Mouse (Mus musculus) intestine, embryonic 16.5 days (tissue): ENCODE results near the gene Fignl2. TPM values are rescaled to one million over a fixed set of nuclear protein-coding genes. Genes with fewer than 3 reads are reported as not detected.
"Not testable (repeated sequence)": the region's sequence is repeated elsewhere in the genome, so short reads cannot be mapped to it uniquely, and the experiment has no call there.

Experiments
- ATAC-seq: fragments of 200-750 bp; cut with Nextera tagmentation; 2 replicates; pipeline ENCODE4 v1.8.0; 2017; ENCODE audit warnings: moderate TSS enrichment, moderate library complexity
- H3K27ac ChIP-seq: fragments of 300-500 bp; sonication (generic); 2 replicates; pipeline ENCODE4 v1.5.1; 2014; ENCODE audit warnings: mild to moderate bottlenecking, low read length
- H3K27me3 ChIP-seq: fragments of 300-500 bp; sonication (generic); replicated peaks from 2 replicates; pipeline ENCODE4 v1.6.1; 2014; ENCODE audit warnings: low read length, control low read depth, mixed read lengths; ENCODE audit not compliant: control insufficient read depth, insufficient read depth
- H3K36me3 ChIP-seq: fragments of 300-500 bp; sonication (generic); 2 replicates; pipeline ENCODE4 v1.6.1; 2014; ENCODE audit warnings: low read length, control low read depth; ENCODE audit not compliant: control insufficient read depth, insufficient read depth
- H3K4me1 ChIP-seq: fragments of 300-500 bp; sonication (generic); 2 replicates; pipeline ENCODE4 v1.6.1; 2014; ENCODE audit warnings: low read length, control low read depth, mixed read lengths; ENCODE audit not compliant: control insufficient read depth, insufficient read depth
- H3K4me2 ChIP-seq: fragments of 300-500 bp; sonication (generic); 2 replicates; pipeline ENCODE4 v1.6.1; 2014; ENCODE audit warnings: low read depth, low read length, control low read depth
- H3K4me3 ChIP-seq: fragments of 300-500 bp; sonication (generic); 2 replicates; pipeline ENCODE4 v1.5.1; 2014; ENCODE audit warnings: mild to moderate bottlenecking, low read length
- H3K9ac ChIP-seq: fragments of 300-500 bp; sonication (generic); 2 replicates; pipeline ENCODE4 v1.6.1; 2014; ENCODE audit warnings: low read depth, low read length
- H3K9me3 ChIP-seq: fragments of 300-500 bp; sonication (generic); 2 replicates; pipeline ENCODE4 v1.6.1; 2016; ENCODE audit warnings: low read length, control low read depth; ENCODE audit not compliant: control insufficient read depth
- WGBS: fragments of 180-500 bp; shearing (Covaris S2); extraction: QIAGEN DNeasy Blood & Tissue Kit; methylation state at CpG from one replicate; pipeline ENCODE4 v1.1.7; 2014; 5-methylcytosine and 5-hydroxymethylcytosine counted together
- polyA plus RNA-seq: library from polyadenylated mRNA; unstranded; fragments of >200 nt; fragmentation: Nextera tagmentation; extraction: Ambion mirVana; gene quantifications from 2 replicates; pipeline ENCODE4 v1.2.1, GENCODE M21; 2015

Gene Fignl2
- polyA plus RNA-seq, 1 experiment from 2014 or later = 0.12 TPM

- not testable (repeated sequence) for H3K27me3 ChIP-seq, H3K4me1 ChIP-seq, H3K4me3 ChIP-seq, H3K9me3 ChIP-seq, H3K27ac ChIP-seq, H3K36me3 ChIP-seq, H3K9ac ChIP-seq, H3K4me2 ChIP-seq
- 0 out of 2 replicates have a peak, but pooled peaks have one; percentile 9 for ATAC-seq
- 86% methylated on average over 2 of the region's 2 CpGs for WGBS
Measured at GRCm38 (mm10) chr15:101113778-101114177, 35.4 kb upstream of the Fignl2 start.

GRCm38 (mm10) chr15:101113176-101113575 is 34.8 kb upstream of the Fignl2 start:
- 52% methylated on average over 8 of the region's 8 CpGs for WGBS
- Histone ChIP-seq H3K9ac (0 out of 2 replicates have a peak overlapping the region, but pooled peaks have one; percentile 21), H3K27ac (peak overlapping the region; percentile 23; the same call in 1 of the 2 replicates), H3K4me3 (no peak overlapping the region), H3K4me2 (no peak overlapping the region), H3K36me3 (no peaks in the 10 kb centered on the region), H3K4me1 (peaks cover 6% of the 10 kb centered on the region; the same call in 1 of the 2 replicates), H3K9me3 (peaks cover 4% of the 10 kb centered on the region; the same call in 1 of the 2 replicates), H3K27me3 (no peaks in the 10 kb centered on the region)
- ATAC-seq = peak; percentile 66

- no peak for ATAC-seq
- 90% methylated on average over 5 of the region's 5 CpGs for WGBS
- H3K4me3 ChIP-seq = no peak overlapping the region
- 0 out of 2 replicates have a peak, but pooled peaks cover 2% of the 10 kb centered on the region for H3K4me1 ChIP-seq
- H3K4me2 ChIP-seq = no peak overlapping the region
- no peaks in the 10 kb centered on the region for H3K9me3 ChIP-seq
- no peaks in the 10 kb centered on the region for H3K27me3 ChIP-seq
- no peak overlapping the region for H3K9ac ChIP-seq
- no peaks in the 10 kb centered on the region for H3K36me3 ChIP-seq
- no peak overlapping the region for H3K27ac ChIP-seq
Measured at GRCm38 (mm10) chr15:101107906-101108671, 29.7 kb upstream of the Fignl2 start.

DNA sequence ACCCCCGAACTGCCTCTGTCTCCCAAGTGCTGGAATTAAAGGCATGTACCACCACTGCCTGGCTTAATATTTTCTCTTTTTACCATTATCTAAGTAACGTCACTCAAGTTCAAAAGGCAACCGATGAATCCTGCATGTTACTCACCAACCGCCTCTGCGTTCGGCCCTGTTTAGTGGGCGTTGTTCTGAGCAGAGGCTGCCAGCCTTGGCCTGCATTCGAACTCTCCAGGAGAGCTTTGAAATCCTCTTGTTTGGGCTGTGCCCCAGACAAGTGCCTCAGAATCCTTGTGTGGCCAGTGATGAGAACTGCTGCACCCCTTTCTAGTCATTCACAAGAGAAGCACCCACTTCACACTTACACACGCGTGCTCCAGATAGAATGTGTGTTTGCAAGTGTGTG is 27.6 kb upstream of the Fignl2 start:
- Histone ChIP-seq H3K27me3 (no peaks in the 10 kb centered on the region), H3K9ac (no peak overlapping the region), H3K4me3 (no peak overlapping the region), H3K4me1 (no peaks in the 10 kb centered on the region), H3K9me3 (no peaks in the 10 kb centered on the region), H3K27ac (no peak overlapping the region), H3K36me3 (no peaks in the 10 kb centered on the region), H3K4me2 (0 out of 2 replicates have a peak overlapping the region, but pooled peaks have one; percentile 46)
- WGBS = 82% methylated on average over 10 of the region's 10 CpGs
- ATAC-seq = no peak

- no peaks in the 10 kb centered on the region for H3K36me3 ChIP-seq
- peak overlapping the region; percentile 46 for H3K4me2 ChIP-seq
- 16% methylated on average over 12 of the region's 12 CpGs for WGBS
- no peak overlapping the region for H3K9ac ChIP-seq
- H3K27ac ChIP-seq = no peak overlapping the region
- no peak overlapping the region for H3K4me3 ChIP-seq
- no peaks in the 10 kb centered on the region for H3K9me3 ChIP-seq
- peak; percentile 73 for ATAC-seq
- H3K27me3 ChIP-seq = no peaks in the 10 kb centered on the region
- H3K4me1 ChIP-seq = no peaks in the 10 kb centered on the region
Measured at GRCm38 (mm10) chr15:101105496-101105994, 27.2 kb upstream of the Fignl2 start.

DNA sequence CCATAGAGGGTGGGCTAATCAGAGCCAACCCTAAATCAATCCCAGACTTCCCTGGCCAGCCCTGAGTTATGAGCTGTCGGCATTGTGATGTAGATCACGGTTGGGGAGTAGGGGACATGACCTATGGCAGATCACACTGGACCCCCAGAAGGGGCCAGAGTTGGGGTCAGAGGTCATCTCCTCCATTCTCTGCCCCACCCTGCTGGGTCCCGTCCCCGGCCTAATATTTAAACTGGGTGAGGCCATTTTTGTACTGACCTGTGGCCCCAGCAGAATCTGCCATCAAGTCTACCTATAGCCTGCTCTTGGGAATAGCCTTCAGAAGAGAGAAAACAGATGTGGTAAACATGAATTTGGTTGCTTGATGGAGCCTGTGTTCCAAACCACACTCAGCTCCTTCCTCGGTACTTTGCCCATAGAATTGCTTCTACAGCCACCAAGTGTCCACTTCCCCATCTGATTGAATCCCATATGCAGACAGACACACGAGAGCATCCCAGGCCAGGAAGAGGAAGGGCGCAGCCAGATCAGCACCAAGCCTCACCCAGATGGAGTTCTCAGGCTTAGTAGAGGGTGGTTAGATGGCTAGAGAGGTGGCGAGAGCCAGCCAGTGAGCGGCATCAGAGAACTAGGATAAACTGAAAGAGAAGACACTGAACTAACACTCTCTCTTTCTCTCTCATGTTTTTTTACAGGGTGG is 25.4 kb upstream of the Fignl2 start:
- Histone ChIP-seq H3K4me3 (no peak overlapping the region), H3K4me1 (0 out of 2 replicates have a peak, but pooled peaks cover under 1% of the 10 kb centered on the region), H3K27me3 (no peaks in the 10 kb centered on the region; the same call in 1 of the 2 replicates), H3K9ac (no peak overlapping the region), H3K27ac (no peak overlapping the region), H3K36me3 (no peaks in the 10 kb centered on the region), H3K4me2 (no peak overlapping the region), H3K9me3 (no peaks in the 10 kb centered on the region)
- ATAC-seq = no peak
- WGBS = 74% methylated on average over 9 of the region's 9 CpGs

GRCm38 (mm10) chr15:101100996-101101395 is 22.6 kb upstream of the Fignl2 start:
- peaks cover 9% of the 10 kb centered on the region; the same call in 1 of the 2 replicates for H3K4me1 ChIP-seq
- WGBS = 80% methylated on average over 3 of the region's 3 CpGs

GRCm38 (mm10) chr15:101097985-101098651 is 19.8 kb upstream of the Fignl2 start:
- H3K9ac ChIP-seq = peak overlapping the region; percentile 54

More at GRCm38 (mm10) chr15:101100996-101101395, 22.6 kb upstream of the Fignl2 start:
- no peak overlapping the region for H3K4me2 ChIP-seq
- no peak overlapping the region for H3K27ac ChIP-seq
- no peak overlapping the region for H3K9ac ChIP-seq
- no peak for ATAC-seq
- H3K9me3 ChIP-seq = no peaks in the 10 kb centered on the region
- H3K36me3 ChIP-seq = no peaks in the 10 kb centered on the region
- no peaks in the 10 kb centered on the region; the same call in 1 of the 2 replicates for H3K27me3 ChIP-seq
- no peak overlapping the region for H3K4me3 ChIP-seq

GRCm38 (mm10) chr15:101095392-101095791 is 17.0 kb upstream of the Fignl2 start:
- H3K4me3 ChIP-seq = no peak overlapping the region
- H3K9ac ChIP-seq = no peak overlapping the region
- no peak overlapping the region for H3K27ac ChIP-seq
- H3K36me3 ChIP-seq = no peaks in the 10 kb centered on the region
- H3K9me3 ChIP-seq = no peaks in the 10 kb centered on the region
- peaks cover 20% of the 10 kb centered on the region for H3K4me1 ChIP-seq
- no peak overlapping the region for H3K4me2 ChIP-seq
- ATAC-seq = no peak
- H3K27me3 ChIP-seq = no peaks in the 10 kb centered on the region; the same call in 1 of the 2 replicates
- 68% methylated on average over 3 of the region's 3 CpGs for WGBS

More at GRCm38 (mm10) chr15:101097985-101098651, 19.8 kb upstream of the Fignl2 start:
- peak; percentile 52 for ATAC-seq
- 16% methylated on average over 28 of the region's 28 CpGs for WGBS
- Histone ChIP-seq H3K36me3 (no peaks in the 10 kb centered on the region), H3K4me3 (no peak overlapping the region), H3K27me3 (no peaks in the 10 kb centered on the region; the same call in 1 of the 2 replicates), H3K27ac (no peak overlapping the region), H3K4me2 (peak overlapping the region; percentile 35), H3K4me1 (peaks cover 13% of the 10 kb centered on the region; the same call in 1 of the 2 replicates), H3K9me3 (no peaks in the 10 kb centered on the region)
